Mouse (Mus musculus): ENCODE data around the gene Ccdc130. TPM values are rescaled to one million over a fixed set of nuclear protein-coding genes. Genes with fewer than 3 reads are reported as not detected.
A peak's percentile ranks its signal among the peaks of the same experiment; 100 is the strongest.

The Ccdc130 gene
- total RNA-seq (2014; fragmentation: Nextera tagmentation), result 9.8 and 20.0 TPM in 2 replicates
- 10.6 and 10.8 TPM in 2 replicates for total RNA-seq (2017)

DNA sequence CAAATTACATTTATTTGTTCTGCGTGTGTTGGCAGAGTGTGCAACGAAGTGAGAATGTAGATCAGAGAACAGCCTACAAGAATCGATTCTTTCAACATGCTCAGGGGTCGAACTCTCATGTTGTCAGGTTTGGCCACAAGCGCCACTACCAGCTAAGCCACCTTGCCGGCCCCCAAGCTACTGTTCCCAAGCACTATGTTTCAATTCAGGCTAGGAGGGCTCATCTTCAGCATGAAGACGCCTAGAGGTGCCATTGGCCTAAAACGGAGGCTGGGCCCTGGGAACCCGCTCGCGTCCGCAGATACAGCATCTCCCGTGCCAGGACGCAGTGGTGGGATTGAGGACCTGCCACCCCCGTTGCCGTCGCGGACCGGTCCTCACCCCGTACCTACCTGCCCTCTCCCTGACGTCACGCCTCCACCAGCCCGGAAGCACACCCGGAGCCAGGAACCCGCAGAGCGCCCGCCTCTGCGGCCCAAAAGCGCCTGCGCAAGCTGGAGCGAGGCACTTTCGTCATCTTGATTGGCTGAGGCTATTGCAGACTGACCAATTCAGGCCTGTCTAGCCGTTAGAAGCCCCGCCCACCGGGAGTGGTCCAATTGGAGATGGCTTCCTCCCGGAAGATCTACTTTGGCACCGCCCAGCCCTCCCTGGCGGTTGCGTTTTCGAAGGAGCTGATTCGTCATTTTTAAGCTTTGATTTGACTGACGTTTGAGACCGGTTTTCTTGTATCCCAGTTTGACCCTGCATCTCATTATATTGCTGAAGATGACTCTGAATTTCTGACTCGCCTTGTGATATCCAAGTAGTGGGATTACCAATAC lies at the start of gene Ccdc130:
Gene Ccdc130, minus strand, starts transcription at position 431 of the 824 bp plus-strand sequence.
- peak; percentile 95 for ATAC-seq (replicated peaks; ENCODE audit: poor library complexity, severe bottlenecking)

DNA sequence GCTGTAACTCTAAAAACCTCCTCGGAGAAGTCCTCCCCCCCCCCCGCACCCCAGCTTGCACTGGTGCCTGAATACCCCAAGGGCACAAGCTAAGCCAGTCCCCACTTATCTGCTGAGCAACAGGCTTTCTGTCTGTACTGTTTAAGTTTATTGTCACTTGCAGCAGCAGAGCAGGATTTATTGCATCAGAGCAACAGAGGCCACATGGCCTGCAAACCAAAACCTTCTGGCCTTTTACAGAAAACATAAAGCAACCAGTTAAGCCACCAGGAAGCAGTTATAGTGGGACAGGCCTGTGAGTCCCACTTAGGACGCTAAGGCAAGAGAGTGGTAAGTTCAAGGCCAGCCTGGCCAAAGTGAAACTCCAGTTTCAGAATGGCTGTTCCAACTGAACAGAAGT lies 38.2 kb upstream of the Ccdc130 start:
- no peak for ATAC-seq (replicated peaks; ENCODE audit: poor library complexity, severe bottlenecking)

DNA sequence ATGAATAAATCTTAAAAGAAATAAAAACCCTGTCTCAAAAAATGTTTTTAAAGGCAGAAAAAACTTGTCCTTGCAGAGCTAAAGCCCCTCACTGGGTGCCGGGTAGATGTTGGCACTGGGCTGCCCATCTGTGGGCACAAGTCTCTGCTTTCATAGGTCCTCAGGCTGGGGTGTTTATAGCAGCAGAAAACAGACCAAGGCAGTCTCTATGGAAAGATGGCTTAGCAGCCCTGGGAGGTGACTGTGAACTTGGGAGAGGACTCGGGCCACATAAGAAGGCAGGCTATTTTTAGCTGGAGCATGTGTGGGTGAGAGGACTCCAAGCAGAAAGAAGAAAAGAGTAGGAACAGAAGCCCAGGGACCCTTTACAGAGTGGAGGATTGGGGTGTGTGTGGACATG lies 33.8 kb upstream of the Ccdc130 start:
- no peak for ATAC-seq (replicated peaks; ENCODE audit: poor library complexity, severe bottlenecking)

DNA sequence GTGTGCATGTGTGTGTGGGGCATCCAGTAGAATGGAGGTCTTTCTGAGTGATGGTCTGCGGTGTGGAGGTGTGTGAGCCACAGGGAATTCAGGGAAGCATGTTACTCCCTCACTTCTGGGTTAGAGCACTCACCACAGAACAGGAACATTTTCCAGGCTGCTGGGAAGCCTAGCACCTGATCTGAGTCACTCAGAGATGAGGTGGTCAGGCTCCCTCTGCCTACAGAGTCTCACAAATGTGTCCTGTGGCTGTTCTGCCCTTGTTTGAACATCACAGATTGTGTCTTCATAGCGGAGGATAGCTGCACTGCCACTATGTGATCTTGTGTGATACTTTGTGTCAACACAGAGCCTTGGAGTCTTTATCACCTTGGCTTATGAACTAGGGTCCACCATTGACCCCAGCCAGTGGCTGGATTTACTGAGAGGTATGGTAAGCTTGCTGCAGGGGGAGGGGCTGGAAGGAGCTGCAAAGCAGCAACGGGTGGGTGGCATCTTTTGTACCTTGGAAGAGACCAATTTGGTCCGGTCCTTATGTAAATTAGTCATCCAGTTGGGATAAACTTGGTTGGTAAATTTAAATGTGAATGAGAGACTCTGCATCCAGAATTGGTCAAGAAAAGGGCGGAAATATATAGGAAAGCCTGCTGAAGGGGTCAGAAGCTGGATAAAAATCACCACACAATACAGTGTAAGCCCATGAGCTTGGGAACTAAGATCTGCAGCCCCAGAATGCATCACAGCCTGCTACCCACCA lies 27.0 kb upstream of the Ccdc130 start:
- no peak for ATAC-seq (replicated peaks; ENCODE audit: poor library complexity, severe bottlenecking)

DNA sequence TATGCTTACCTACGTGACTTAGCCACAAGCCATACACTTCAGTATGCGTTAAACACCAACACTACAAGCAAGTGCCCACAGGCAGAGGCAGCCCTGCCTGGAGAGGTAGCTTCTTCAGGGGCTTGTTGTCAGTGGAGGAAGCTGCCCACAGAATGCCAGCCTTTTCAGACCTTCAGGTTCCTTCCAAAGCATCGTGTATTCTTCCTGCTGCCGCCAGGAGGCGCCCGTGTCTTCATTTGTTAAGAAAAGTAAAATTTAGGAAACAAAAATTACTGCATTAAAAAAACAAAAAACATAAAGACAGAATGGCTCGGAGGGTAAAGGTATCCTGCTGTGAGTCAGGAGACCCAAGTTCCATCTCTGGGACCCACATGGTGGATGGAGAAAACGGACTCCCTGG lies 21.5 kb upstream of the Ccdc130 start:
- peak; percentile 27; the same call in 1 of the 2 replicates for ATAC-seq (replicated peaks; ENCODE audit: poor library complexity, severe bottlenecking)

DNA sequence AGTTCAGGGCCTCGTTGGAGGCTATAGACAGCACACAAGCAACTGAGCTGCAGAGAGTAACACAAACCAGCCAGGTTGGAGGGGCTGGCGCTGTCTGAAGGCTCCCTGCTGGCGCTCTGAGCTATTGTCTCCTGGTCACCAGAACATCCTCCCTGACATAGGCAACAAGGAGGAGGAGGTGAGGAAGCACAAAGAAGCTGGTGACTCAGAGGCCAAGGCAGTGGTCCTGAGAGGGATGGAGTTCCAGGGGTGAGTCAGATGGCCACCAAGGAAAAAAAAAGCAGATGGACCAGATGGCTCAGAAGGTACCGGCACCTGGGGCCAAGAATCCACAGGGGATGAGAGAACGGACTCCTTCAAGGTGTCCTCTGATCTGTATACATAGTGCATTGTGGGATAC lies 20.9 kb upstream of the Ccdc130 start:
- ATAC-seq (replicated peaks; ENCODE audit: poor library complexity, severe bottlenecking), result no peak

DNA sequence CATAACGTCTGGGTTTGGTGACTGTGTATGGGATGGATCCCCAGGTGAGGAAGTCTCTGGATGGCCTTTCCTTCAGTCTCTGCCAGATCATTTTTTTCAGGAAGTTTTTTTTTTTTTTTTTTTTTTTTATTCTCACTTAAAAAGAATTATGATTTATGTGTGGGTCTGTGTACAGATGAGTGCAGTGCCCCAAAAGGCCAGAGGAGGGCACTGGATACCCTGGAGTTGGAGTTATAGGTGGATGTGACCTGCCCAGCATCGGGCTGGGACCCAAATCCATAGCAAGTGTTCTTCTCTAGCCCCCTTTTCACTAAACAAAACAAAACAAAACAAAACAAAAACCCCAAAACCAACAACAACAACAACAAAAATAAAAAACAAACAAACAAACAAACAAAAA lies 18.7 kb upstream of the Ccdc130 start:
- peak; percentile 50 for ATAC-seq (replicated peaks; ENCODE audit: poor library complexity, severe bottlenecking)

DNA sequence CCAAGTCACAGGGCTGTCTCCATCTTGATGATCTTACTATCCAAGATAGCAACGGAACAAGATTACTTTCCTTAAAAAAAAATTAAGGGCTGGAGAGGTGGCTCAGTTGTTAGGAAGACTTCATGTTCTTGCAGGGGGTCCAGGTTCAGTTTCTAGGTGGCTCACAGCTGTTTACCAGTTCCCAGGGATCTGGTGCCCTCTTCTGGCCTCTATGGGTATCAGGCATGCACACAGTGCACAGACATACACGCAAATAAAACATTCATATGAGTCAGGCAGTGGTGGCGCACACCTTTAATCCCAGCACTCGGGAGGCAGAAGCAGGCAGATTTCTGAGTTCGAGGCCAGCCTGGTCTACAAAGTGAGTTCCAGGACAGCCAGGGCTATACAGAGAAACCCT lies 15.5 kb upstream of the Ccdc130 start:
- peak; percentile 82 for ATAC-seq (replicated peaks; ENCODE audit: poor library complexity, severe bottlenecking)

DNA sequence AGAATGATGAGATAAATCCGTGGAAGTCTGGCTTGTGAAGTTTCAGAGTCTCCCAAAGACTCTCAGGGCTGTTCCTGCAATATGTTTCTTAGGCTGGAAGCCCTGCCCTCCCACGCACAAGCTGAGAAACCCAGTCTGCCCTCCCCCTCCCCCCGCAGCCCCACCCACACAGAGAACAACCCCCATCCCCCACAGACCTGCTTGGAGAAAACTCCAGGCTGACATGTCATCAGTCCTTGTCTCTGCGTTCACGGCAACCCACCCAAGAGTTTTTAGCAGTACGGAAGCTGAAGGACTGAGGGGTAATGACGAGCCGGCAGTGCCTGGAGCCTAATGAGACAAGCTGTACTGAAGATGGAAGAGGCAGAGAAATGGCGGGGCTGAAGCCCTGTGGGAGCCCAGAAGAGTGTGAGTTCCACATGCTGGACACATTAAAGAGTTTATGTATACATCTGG lies 14.5 kb upstream of the Ccdc130 start:
- ATAC-seq (replicated peaks; ENCODE audit: poor library complexity, severe bottlenecking), result no peak

DNA sequence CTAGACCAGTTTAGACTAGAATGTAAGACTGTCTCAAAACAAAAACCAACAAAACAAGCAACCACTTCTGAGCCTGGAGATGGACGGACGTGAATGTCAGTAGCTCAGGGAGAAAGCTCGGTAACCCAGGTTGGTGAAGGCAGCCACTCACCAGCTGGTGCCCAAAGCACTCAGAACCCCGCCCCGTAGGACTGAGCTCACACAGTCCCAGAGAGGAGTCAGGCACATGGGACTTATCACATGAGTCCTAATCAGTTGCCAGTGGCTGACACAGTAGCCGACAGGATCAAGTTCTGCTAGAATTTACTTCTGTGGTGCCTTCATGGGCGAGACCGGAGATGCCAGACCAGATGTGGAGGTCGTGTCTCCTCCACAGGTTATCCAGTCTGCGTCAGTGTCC lies 10.6 kb upstream of the Ccdc130 start:
- ATAC-seq (replicated peaks; ENCODE audit: poor library complexity, severe bottlenecking), result no peak

DNA sequence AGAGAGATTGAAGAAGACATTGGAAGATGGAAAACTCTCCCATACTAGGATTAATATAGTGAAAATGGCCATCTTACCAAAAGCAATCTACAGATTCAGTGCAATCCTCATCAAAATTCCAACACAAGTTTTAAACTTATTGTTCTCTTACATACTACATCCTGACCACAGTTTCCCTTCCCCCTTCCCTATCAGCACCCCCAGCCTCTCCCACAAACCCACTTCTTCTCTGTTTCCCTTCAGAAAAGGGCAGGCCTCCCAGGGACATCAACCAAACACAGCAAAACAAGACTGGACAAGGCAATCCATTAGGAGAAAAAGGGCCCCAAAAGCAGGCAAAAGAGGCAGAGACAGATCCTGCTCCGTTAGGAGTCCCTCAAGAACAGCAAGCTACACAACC lies 6.3 kb upstream of the Ccdc130 start:
- ATAC-seq (replicated peaks; ENCODE audit: poor library complexity, severe bottlenecking), result peak; percentile 74

DNA sequence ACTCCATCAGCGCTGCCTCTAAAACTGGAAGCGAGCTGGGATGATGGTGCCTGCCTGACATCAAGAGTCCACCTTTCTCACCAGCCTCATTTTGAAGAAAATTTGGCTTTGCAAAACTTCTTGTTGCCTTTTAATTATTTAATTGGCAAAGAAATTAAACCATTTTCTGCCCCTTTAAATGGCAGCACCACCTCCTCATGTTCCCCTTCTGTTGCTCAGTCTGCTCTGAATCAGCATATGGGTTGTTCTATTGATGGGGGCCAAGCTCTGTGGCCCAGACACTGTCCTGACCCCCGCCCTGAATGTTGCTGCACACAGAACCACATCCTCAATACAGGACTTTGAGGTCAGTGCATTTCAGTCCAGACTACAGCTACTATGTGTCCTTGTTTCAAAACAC lies 3.8 kb upstream of the Ccdc130 start:
- no peak for ATAC-seq (replicated peaks; ENCODE audit: poor library complexity, severe bottlenecking)

DNA sequence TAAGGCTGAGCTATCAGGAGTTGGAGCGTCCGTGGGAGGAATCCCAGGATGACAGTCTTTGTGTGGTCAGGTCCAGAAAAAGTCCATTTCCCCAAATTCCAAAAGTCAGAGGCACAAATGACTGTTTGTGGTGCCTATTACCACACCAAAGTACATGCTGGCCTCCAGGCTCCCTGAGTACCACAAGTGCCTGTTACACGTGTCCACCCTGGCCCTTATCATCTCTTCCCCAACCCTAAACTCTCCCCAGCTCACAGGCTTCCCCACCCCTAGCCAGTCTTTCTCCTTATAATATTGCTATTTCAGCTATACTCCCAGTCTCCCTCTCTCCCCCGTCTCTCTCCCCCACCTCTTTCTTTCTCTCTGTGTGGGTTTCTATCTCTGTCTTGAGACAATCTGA lies 2.1 kb upstream of the Ccdc130 start:
- ATAC-seq (replicated peaks; ENCODE audit: poor library complexity, severe bottlenecking), result no peak

DNA sequence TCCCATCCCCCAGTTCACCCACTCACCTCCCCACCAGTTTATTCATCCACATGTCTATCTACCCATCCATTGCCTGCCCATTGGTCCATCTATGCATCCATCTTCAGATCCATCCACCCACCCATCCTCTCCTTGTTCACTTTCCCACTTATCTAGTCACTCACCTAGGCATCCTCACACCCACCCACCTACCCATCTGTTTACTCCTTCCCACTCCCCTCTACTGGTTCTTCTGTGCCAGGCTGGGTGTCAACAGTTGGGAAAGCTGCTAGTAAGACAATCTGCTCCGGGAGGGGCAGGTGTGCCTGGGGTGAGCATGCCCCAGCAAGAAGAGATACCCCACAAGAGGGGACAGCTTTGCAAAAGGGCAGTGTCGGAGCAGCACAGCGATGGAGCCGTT lies 9.1 kb downstream of the Ccdc130 start:
- no peak for ATAC-seq (replicated peaks; ENCODE audit: poor library complexity, severe bottlenecking)

DNA sequence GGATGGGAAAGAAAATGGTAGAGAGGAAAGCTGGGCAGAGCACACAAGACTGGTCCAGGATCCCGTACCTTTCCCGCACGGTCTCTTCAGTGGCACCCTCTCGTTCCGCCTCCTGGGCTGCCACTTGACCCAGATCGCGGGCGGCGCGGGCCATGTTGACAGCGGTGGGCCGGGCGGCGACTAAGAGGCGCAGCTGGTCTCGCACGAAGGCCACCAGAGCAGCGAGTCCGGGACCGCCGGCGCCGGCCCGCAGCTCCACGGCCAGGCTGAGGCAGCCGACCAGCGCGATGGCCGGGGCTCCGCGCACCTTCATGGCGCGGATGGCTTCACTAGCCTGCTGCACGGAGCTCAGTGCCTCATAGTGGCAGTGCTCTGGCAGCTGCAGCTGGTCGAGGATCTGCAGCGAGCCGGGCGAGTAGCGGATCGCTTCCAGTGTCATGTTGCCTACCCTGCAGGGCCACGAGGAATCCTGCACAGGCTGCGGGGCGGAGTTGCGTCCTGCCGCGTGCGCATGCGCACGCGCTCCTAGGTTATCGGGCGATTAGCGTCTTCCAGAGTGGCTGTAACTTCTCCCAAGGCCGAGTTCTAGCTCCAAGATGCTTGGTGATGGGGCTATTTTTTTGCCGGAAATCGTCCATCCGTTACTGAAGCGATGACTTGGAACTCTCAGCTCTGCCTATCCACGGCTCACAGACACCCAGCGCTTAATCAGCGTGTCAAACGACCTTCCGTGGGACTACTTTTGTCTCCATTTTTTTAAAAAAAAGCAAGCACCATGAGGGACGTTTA lies 13.2 kb downstream of the Ccdc130 start, which contains the start of gene Mri1:
Gene Mri1, minus strand, starts transcription at position 505 of the 789 bp plus-strand sequence.
- peak; percentile 74 for ATAC-seq (replicated peaks; ENCODE audit: poor library complexity, severe bottlenecking)

DNA sequence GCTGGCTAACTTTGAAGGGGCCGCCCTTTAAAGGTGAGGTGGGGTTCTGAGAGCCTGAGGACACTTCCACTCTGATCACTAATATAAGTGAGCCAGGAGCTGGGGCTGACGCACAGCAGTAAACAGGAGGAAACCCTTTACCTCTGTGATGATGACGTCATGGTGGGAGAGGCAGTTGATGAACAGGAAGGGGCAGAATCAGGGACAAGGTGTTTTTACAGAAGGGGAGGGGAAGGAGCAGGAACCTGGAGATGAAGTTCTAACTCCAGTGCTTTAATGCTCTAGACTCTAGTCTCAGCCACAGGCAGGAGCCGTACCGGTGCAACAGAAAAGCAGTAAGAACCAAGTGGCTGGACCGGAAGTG lies 13.7 kb downstream of the Ccdc130 start:
- ATAC-seq (replicated peaks; ENCODE audit: poor library complexity, severe bottlenecking), result peak; percentile 52

DNA sequence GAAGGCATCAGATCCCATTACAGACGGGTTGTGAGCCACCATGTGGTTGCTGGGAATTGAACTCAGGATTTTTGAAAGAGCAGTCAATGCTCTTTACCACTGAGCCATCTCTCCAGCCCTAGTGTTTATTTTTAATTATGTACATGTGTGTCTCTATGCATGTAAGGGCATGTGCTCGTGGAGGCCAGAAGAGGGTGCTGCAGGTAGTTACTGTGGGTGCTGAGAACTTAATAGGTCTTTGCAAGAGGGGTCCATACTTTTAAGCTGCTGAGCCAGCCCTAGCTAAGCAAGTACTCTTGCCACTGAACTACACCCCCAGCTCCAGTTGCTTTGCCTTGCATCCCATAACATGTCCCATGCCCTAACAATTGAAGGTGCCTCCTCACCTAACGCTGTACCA lies 14.3 kb downstream of the Ccdc130 start:
- ATAC-seq (replicated peaks; ENCODE audit: poor library complexity, severe bottlenecking), result 0 out of 2 replicates have a peak, but pooled peaks have one; percentile 16

DNA sequence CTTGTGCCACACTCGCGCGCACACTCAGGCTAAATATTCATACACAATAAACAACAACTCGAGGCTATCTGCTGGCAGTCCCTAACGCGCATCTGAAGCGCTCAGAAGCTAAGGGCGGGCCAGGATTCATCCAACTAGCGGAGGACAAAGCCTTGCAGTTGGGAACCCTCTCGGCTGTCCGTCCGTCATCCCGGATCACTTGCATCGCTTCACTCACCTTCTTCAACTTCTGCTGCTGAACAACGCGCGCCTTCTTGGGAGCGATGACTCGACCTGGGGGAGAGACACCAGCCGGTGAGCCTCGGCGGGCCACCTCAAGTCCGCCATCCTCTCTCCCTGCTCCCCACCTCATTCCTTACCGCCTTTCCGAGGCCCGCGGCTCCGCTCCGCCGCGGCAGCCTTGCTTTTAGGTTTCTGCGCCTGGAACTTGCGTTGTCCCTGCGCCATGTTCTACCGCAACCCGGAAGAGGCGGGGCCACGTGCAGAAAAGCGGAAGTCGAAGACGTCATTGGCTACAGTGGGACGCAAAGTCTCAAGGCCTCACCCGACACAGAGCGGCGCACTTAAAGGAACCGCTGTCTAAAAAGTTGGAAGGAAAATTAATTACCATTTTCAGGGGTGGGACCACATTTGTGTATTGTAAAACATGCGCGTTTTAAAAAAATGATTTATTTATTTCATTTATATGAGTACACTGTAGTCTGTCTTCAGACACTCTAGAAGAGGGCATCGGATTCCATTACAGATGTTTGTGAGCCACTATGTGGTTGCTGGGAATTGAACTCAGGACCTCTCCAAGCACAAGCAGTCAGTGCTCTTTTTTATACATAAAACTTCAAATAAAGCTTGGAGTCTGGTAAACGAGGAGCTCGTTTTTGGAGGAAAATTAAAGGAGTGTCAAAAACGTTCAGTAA lies 20.7 kb downstream of the Ccdc130 start, which contains the start of gene D8Ertd738e:
Gene D8Ertd738e, minus strand, starts transcription at position 463 of the 914 bp plus-strand sequence.
- peak; percentile 97 for ATAC-seq (replicated peaks; ENCODE audit: poor library complexity, severe bottlenecking)

DNA sequence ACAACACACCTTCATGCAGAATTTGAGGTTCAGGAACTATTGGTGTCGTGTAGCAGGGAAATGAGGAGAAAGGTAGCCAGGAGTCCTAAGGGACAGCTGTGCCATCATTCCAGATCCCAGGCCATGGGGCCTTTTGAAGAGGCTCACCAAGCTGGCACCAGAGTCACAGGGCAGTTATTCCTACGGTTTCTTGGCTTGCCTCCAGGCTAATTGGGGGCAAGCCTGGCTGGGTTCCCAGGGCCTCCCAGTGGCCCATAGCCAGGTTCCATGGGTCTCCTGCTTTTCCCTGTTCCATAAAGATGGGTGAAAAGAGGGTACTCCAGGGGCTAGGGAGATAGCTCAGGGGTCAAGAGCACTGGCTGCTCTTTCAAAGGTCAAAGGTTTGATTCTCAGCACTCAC lies 28.4 kb downstream of the Ccdc130 start:
- no peak for ATAC-seq (replicated peaks; ENCODE audit: poor library complexity, severe bottlenecking)
